Mouse (Mus musculus) adrenal gland, postnatal 25 days (tissue): Measurements from ENCODE around the gene Wwc2. TPM values are rescaled to one million over a fixed set of nuclear protein-coding genes. Genes with fewer than 3 reads are reported as not detected.

ENCODE experiments used
- DNase-seq: peaks from one replicate; pipeline ENCODE4 v3.0.0; 2021; ENCODE audit warnings: mixed read lengths
- total RNA-seq: library from RNA; stranded (reverse); gene quantifications from 2 replicates; pipeline ENCODE4 v1.2.3, GENCODE M21; 2021

Wwc2 gene
- total RNA-seq, 1 experiment from 2014 or later: 27.0 TPM

GRCm38 (mm10) chr8:47939933-47940870, 50.5 kb downstream of the Wwc2 start:
- no peak for DNase-seq

DNA sequence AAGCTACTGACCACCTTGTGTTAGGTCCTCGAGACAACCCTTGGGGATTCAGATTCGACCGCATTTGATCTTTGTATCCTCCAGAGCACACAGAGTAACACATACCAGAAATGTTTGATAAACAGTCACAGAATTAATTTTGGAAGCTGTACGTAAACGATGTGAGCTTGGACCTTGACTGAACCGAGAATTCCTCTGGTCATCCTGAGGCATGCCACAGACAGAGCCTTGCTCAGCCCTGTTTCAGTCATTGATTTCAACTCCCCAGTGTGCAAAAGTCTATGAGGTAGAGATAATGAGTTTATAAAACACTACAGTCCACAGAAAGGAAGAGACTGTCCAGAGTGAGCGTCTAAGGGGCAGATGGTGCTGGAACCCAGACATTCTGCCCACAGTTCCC, 51.5 kb downstream of the Wwc2 start:
- no peak for DNase-seq

DNA sequence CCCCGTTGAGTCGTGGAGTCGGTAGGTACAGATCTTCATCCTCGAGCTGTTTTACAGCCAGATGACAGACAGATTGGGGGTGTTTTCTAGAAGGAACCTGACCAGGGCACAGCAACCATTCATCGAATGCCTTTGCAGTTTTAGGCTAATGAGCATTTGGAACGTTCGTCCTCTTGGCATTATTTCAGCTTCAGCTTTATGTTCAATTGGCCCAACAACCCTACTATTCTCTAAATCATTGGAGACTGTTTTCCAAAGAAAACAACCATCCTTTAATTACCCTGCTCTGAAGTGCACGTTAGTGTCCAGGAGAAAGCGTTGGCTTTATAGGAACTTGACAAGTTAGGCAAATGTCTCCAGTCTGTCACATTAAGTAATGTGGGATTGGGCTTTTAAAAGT, 54.3 kb downstream of the Wwc2 start:
- DNase-seq: no peak

- no peak for DNase-seq
Measured at GRCm38 (mm10) chr8:47935461-47935860, 55.3 kb downstream of the Wwc2 start.

DNA sequence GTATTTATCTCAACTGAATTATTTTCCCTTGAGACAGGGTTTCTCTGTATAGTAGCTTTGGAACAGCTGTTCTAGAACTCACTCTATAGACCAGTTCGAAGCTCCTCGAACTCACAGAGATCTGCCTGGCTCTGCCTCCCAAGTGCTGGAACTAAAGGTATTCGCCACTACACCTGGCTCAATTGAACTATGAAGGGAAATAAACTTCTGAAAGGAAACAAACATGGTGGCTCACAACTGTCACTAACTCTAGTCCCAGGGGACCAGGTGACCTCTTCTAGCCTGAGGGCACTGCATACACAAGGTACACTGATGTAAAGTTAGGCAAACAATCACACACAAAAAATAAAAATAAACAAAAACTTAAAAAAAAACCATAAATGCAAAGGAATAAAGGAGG, 57.6 kb downstream of the Wwc2 start:
- no peak for DNase-seq

GRCm38 (mm10) chr8:47932028-47932790, 58.5 kb downstream of the Wwc2 start:
- DNase-seq: no peak

GRCm38 (mm10) chr8:47931371-47931770, 59.4 kb downstream of the Wwc2 start:
- no peak for DNase-seq

DNA sequence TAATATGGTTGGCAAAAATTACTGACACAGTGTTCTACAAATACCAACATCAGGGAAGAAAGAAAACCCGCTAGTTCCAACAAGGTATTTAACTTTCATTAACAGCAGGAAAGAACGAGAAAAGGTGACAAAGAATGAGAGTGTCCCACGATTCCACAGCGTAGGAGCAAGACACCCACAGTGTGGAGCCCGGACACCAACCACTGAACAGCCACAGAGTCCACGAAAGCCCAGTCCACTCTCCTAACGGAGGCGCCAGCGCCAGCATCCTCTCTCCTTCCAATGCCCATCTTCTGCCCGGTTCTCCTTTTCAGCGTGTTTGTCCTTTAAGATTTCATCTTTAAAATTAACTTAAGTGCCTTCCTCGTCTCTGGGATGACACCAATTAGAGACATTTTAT, 61.1 kb downstream of the Wwc2 start:
- no peak for DNase-seq

- no peak for DNase-seq
Measured at GRCm38 (mm10) chr8:47928604-47929185, 62.0 kb downstream of the Wwc2 start.

DNA sequence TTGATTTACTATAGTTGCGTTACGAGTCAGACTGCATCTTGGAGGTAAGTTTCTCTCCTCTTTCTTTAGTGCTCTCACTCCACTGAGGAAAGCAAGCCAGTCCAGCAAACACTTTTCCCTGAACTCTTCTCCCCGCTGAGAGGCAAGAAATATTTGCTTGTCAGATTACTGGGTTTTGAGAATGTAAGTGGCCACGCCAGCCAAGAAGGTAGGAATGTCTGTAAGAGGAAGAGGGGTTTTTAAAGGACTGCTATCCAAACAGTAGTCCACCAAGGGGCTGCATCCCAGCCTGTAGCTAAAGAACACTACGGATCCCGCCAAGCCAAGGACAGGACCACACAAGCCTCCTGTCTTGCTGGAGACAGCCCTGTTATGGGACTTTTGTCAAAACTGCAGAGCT, 65.8 kb downstream of the Wwc2 start:
- DNase-seq: no peak

DNA sequence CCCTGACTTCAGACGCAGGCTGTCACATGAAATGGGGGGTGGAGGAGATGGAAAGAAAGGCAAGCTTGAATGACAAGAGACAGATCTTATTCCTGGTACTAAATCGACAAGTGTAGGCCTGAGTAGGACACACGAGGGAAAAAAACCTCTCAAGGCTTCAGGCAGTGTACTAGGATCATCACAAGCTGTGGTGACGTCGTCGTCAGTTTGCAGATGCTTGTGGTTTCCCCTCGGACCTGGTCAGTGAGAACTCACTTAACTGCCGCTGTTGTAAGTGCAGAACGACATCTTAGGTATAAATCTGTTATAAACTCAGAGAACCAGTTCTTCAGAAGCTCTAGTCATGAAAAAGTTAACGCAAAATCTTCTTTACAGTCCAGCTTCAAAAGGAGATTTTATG, 67.9 kb downstream of the Wwc2 start:
- no peak for DNase-seq

DNA sequence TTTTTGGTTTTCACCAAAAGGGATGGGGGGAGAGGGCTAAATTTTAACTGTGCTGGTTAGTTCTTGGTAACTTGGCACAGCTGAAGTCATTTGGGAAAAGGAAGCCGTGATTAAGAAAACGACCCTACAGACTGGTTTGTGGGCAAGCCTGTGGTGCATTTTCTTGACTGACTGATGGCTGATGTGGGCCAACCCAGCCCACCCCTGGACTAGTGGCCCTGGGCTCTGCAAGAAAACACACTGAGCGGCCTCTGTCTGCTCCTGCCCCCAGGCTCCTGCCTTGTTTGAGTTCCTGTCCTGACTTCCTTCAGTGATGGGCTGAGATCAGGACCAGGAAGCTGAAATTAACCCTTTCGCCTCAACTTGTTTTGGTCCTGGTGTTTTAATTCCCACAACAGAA, 68.7 kb downstream of the Wwc2 start:
- no peak for DNase-seq

GRCm38 (mm10) chr8:47920575-47921144, 70.1 kb downstream of the Wwc2 start:
- no peak for DNase-seq

GRCm38 (mm10) chr8:47917060-47918035, 73.4 kb downstream of the Wwc2 start:
- no peak for DNase-seq

- DNase-seq: no peak
Measured at GRCm38 (mm10) chr8:47915521-47915920, 75.2 kb downstream of the Wwc2 start.

GRCm38 (mm10) chr8:47914946-47915345, 75.8 kb downstream of the Wwc2 start:
- no peak for DNase-seq

- DNase-seq: no peak
Measured at GRCm38 (mm10) chr8:47914161-47914560, 76.6 kb downstream of the Wwc2 start.

GRCm38 (mm10) chr8:47913621-47914020, 77.1 kb downstream of the Wwc2 start:
- no peak for DNase-seq

- no peak for DNase-seq
Measured at GRCm38 (mm10) chr8:47909681-47910080, 81.0 kb downstream of the Wwc2 start.

- DNase-seq: no peak
Measured at GRCm38 (mm10) chr8:47907056-47907455, 83.7 kb downstream of the Wwc2 start.

- no peak for DNase-seq
Measured at GRCm38 (mm10) chr8:47906142-47906541, 84.6 kb downstream of the Wwc2 start.
